Mouse (Mus musculus) MEL (cell line): ENCODE measurements around the gene Dll3. TPM values are rescaled to one million over a fixed set of nuclear protein-coding genes. Genes with fewer than 3 reads are reported as not detected.

ENCODE experiments used
- DNase-seq: peaks from one replicate; pipeline ENCODE4 v3.0.0; 2011; ENCODE audit warnings: low read depth, low spot score
- H3K27ac ChIP-seq: 2 replicates; pipeline ENCODE4 v1.5.1; 2012; ENCODE audit warnings: low read depth, mild to moderate bottlenecking, control low read depth, low read length, moderate library complexity; ENCODE audit not compliant: control insufficient read depth
- H3K27me3 ChIP-seq, 2 experiments: fragments of 150-350 bp in 1 of 2; sonication (generic) in 1 of 2; 2 replicates each; pipeline ENCODE4 v1.6.1; 2012; ENCODE audit warnings: low read length in 2 of 2, mild to moderate bottlenecking in 2 of 2, improper control_type of control experiment in 1 of 2, moderate library complexity in 1 of 2; ENCODE audit not compliant: insufficient read depth in 2 of 2, control insufficient read depth in 1 of 2
- H3K36me3 ChIP-seq, 2 experiments: 2 replicates each; pipeline ENCODE4 v1.6.1; 2012 to 2014; ENCODE audit warnings: low read length in 2 of 2, improper control_type of control experiment in 1 of 2, inconsistent platforms in 1 of 2, mild to moderate bottlenecking in 1 of 2; ENCODE audit not compliant: insufficient read depth in 2 of 2, control insufficient read depth in 1 of 2
- H3K4me1 ChIP-seq, 2 experiments: fragments of 150-350 bp in 1 of 2; sonication (generic) in 1 of 2; 2 replicates each; pipeline ENCODE4 v1.6.1; 2012; ENCODE audit warnings: low read length in 2 of 2, improper control_type of control experiment in 1 of 2, mild to moderate bottlenecking in 1 of 2; ENCODE audit not compliant: insufficient read depth in 2 of 2, control insufficient read depth in 1 of 2
- H3K4me3 ChIP-seq, 2 experiments: fragments of 150-350 bp in 1 of 2; sonication (generic) in 1 of 2; 2 replicates each; pipeline ENCODE4 v1.5.1; 2012; ENCODE audit warnings: low read depth in 2 of 2, low read length in 2 of 2, mild to moderate bottlenecking in 2 of 2, moderate library complexity in 2 of 2, control low read depth in 1 of 2, improper control_type of control experiment in 1 of 2; ENCODE audit not compliant: control insufficient read depth in 1 of 2, insufficient read depth in 1 of 2
- H3K79me2 ChIP-seq: 2 replicates; pipeline ENCODE4 v1.6.1; 2012; ENCODE audit warnings: mild to moderate bottlenecking, low read length, moderate library complexity; ENCODE audit not compliant: control insufficient read depth, poor library complexity, insufficient read depth
- H3K9ac ChIP-seq: 2 replicates; pipeline ENCODE4 v1.6.1; 2012; ENCODE audit warnings: low read depth, mild to moderate bottlenecking, control low read depth, low read length, moderate library complexity; ENCODE audit not compliant: control insufficient read depth, poor library complexity, severe bottlenecking
- H3K9me3 ChIP-seq: fragments of 150-350 bp; sonication (generic); replicated peaks from 2 replicates; pipeline ENCODE4 v1.6.1; 2012; ENCODE audit warnings: mild to moderate bottlenecking, low read length, improper control_type of control experiment, moderate library complexity; ENCODE audit not compliant: insufficient read depth
- BHLHE40 ChIP-seq: IDR thresholded peaks from 2 replicates; pipeline ENCODE4 v1.6.1; 2012; ENCODE audit warnings: low read depth, mild to moderate bottlenecking, inconsistent platforms, low read length, improper control_type of control experiment, borderline replicate concordance
- CHD1 ChIP-seq: IDR thresholded peaks from 2 replicates; pipeline ENCODE4 v1.6.1; 2012; ENCODE audit warnings: low read depth, mild to moderate bottlenecking, inconsistent platforms, low read length, improper control_type of control experiment
- CHD2 ChIP-seq: IDR thresholded peaks from 2 replicates; pipeline ENCODE4 v1.6.1; 2011; ENCODE audit warnings: low read length, improper control_type of control experiment
- CTCF ChIP-seq, 3 experiments: IDR thresholded peaks in 2 of 3; conservative IDR thresholded peaks in 1 of 3; 2 replicates each; pipeline ENCODE4 v1.5.1; 2011 to 2012; ENCODE audit warnings: low read length in 3 of 3, low read depth in 2 of 3, mild to moderate bottlenecking in 2 of 3, improper control_type of control experiment in 1 of 3, inconsistent platforms in 1 of 3, mixed read lengths in 1 of 3, moderate library complexity in 1 of 3; ENCODE audit not compliant: control insufficient read depth in 1 of 3, insufficient read depth in 1 of 3, poor library complexity in 1 of 3, severe bottlenecking in 1 of 3
- E2F4 ChIP-seq: IDR thresholded peaks from 2 replicates; pipeline ENCODE4 v1.6.1; 2011; ENCODE audit warnings: low read depth, low read length, improper control_type of control experiment, borderline replicate concordance
- ELF1 ChIP-seq: IDR thresholded peaks from 2 replicates; pipeline ENCODE4 v1.6.1; 2014; ENCODE audit warnings: low read depth, mild to moderate bottlenecking, inconsistent platforms, low read length, improper control_type of control experiment, moderate library complexity
- EP300 ChIP-seq, 2 experiments: IDR thresholded peaks; 2 replicates each; pipeline ENCODE4 v1.6.1; 2011; ENCODE audit warnings: improper control_type of control experiment in 2 of 2, low read length in 2 of 2, low read depth in 1 of 2, mild to moderate bottlenecking in 1 of 2
- ETS1 ChIP-seq: IDR thresholded peaks from 2 replicates; pipeline ENCODE4 v1.6.1; 2012; ENCODE audit warnings: low read depth, mild to moderate bottlenecking, inconsistent platforms, low read length, improper control_type of control experiment, moderate library complexity
- GATA1 ChIP-seq: IDR thresholded peaks from 2 replicates; pipeline ENCODE4 v1.6.1; 2011; ENCODE audit warnings: low read depth, low read length, improper control_type of control experiment
- HCFC1 ChIP-seq: IDR thresholded peaks from 2 replicates; pipeline ENCODE4 v1.6.1; 2012; ENCODE audit warnings: low read depth, mild to moderate bottlenecking, inconsistent platforms, low read length, improper control_type of control experiment, moderate library complexity
- KAT2A ChIP-seq: conservative IDR thresholded peaks from 2 replicates; pipeline ENCODE4 v1.6.1; 2012; ENCODE audit warnings: low read depth, low read length, improper control_type of control experiment, inconsistent platforms
- MAFK ChIP-seq: IDR thresholded peaks from 2 replicates; pipeline ENCODE4 v1.6.1; 2011; ENCODE audit warnings: low read depth, mild to moderate bottlenecking, low read length, improper control_type of control experiment, borderline replicate concordance
- MAX ChIP-seq: IDR thresholded peaks from 2 replicates; pipeline ENCODE4 v1.6.1; 2011; ENCODE audit warnings: low read length, improper control_type of control experiment
- MAZ ChIP-seq: IDR thresholded peaks from 2 replicates; pipeline ENCODE4 v1.6.1; 2012; ENCODE audit warnings: low read depth, mild to moderate bottlenecking, inconsistent platforms, low read length, improper control_type of control experiment
- MYC ChIP-seq: IDR thresholded peaks from 2 replicates; pipeline ENCODE4 v1.6.1; 2011; ENCODE audit warnings: low read depth, mild to moderate bottlenecking, low read length, improper control_type of control experiment, moderate library complexity
- NELFE ChIP-seq: IDR thresholded peaks from 2 replicates; pipeline ENCODE4 v1.6.1; 2011; ENCODE audit warnings: low read depth, low read length, improper control_type of control experiment
- NRF1 ChIP-seq: IDR thresholded peaks from 2 replicates; pipeline ENCODE4 v1.6.1; 2014; ENCODE audit warnings: low read depth, mild to moderate bottlenecking, inconsistent platforms, low read length, improper control_type of control experiment, moderate library complexity; ENCODE audit not compliant: poor library complexity, insufficient read depth, severe bottlenecking
- POLR2A ChIP-seq, 2 experiments: IDR thresholded peaks; 2 replicates each; pipeline ENCODE4 v1.6.1; 2011 to 2012; ENCODE audit warnings: low read length in 2 of 2, mild to moderate bottlenecking in 2 of 2, control low read depth in 1 of 2, improper control_type of control experiment in 1 of 2, low read depth in 1 of 2, moderate library complexity in 1 of 2; ENCODE audit not compliant: control insufficient read depth in 1 of 2, insufficient read depth in 1 of 2, poor library complexity in 1 of 2
- POLR2AphosphoS2 ChIP-seq: IDR thresholded peaks from 2 replicates; pipeline ENCODE4 v1.6.1; 2011; ENCODE audit warnings: low read length, improper control_type of control experiment
- POLR2AphosphoS5 ChIP-seq: IDR thresholded peaks from 2 replicates; pipeline ENCODE4 v1.6.1; 2012; ENCODE audit warnings: low read depth, borderline replicate concordance, mild to moderate bottlenecking, inconsistent platforms, low read length, moderate library complexity, mixed read lengths
- RAD21 ChIP-seq: IDR thresholded peaks from 2 replicates; pipeline ENCODE4 v1.6.1; 2011; ENCODE audit warnings: mild to moderate bottlenecking, low read depth, low read length, improper control_type of control experiment
- RCOR1 ChIP-seq: IDR thresholded peaks from 2 replicates; pipeline ENCODE4 v1.6.1; 2012; ENCODE audit warnings: low read depth, mild to moderate bottlenecking, inconsistent platforms, low read length, improper control_type of control experiment
- SIN3A ChIP-seq: IDR thresholded peaks from 2 replicates; pipeline ENCODE4 v1.6.1; 2012; ENCODE audit warnings: low read length, improper control_type of control experiment, inconsistent platforms
- TAL1 ChIP-seq: IDR thresholded peaks from 2 replicates; pipeline ENCODE4 v1.6.1; 2012; ENCODE audit warnings: mild to moderate bottlenecking, inconsistent platforms, low read length, moderate library complexity, mixed read lengths
- TBP ChIP-seq: IDR thresholded peaks from 2 replicates; pipeline ENCODE4 v1.8.0; 2011; ENCODE audit warnings: low read depth, low read length, improper control_type of control experiment
- UBTF ChIP-seq: IDR thresholded peaks from 2 replicates; pipeline ENCODE4 v1.6.1; 2012; ENCODE audit warnings: low read depth, mild to moderate bottlenecking, inconsistent platforms, low read length, improper control_type of control experiment, moderate library complexity, borderline replicate concordance; ENCODE audit not compliant: insufficient read depth
- USF2 ChIP-seq, 2 experiments: IDR thresholded peaks; 2 replicates each; pipeline ENCODE4 v1.6.1; 2011 to 2012; ENCODE audit warnings: improper control_type of control experiment in 2 of 2, low read length in 2 of 2, borderline replicate concordance in 1 of 2, inconsistent platforms in 1 of 2, low read depth in 1 of 2, mild to moderate bottlenecking in 1 of 2; ENCODE audit not compliant: insufficient read depth in 1 of 2
- ZC3H11A ChIP-seq: IDR thresholded peaks from 2 replicates; pipeline ENCODE4 v1.6.1; 2012; ENCODE audit warnings: low read depth, mild to moderate bottlenecking, inconsistent platforms, low read length, improper control_type of control experiment
- ZKSCAN1 ChIP-seq: IDR thresholded peaks from 2 replicates; pipeline ENCODE4 v1.6.1; 2012; ENCODE audit warnings: low read depth, mild to moderate bottlenecking, inconsistent platforms, low read length, improper control_type of control experiment, moderate library complexity
- ZMIZ1 ChIP-seq: IDR thresholded peaks from 2 replicates; pipeline ENCODE4 v1.6.1; 2012; ENCODE audit warnings: low read depth, mild to moderate bottlenecking, inconsistent platforms, low read length, improper control_type of control experiment, moderate library complexity
- polyA plus RNA-seq, 2 experiments: library from polyadenylated mRNA; stranded (reverse) in 1 of 2; unstranded in 1 of 2; fragments of >175 nt in 1 of 2; fragments of >200 nt in 1 of 2; gene quantifications; 2 replicates each; pipeline versions ENCODE4 v1.2.1 to v1.2.4; 2012; ENCODE audit warnings: low replicate concordance in 2 of 2, low read depth in 1 of 2; ENCODE audit not compliant: insufficient read length in 2 of 2, insufficient read depth in 1 of 2, missing spikeins in 1 of 2
- total RNA-seq: library from RNA; depleted of rRNA; stranded (reverse); fragments of 300-350 nt; gene quantifications from 2 replicates; pipeline ENCODE4 v1.2.3, GENCODE M21; 2012

Dll3 gene
- total and polyA plus RNA-seq, 3 experiments = 0.15 to 0.57 TPM; not detected in 1

- peaks cover 2 to 13% of the 10 kb centered on the region in 2 experiments; a peak in 3 of 4 replicates for H3K4me1 ChIP-seq
- H3K4me3 ChIP-seq = no peak overlapping the region
- H3K9me3 ChIP-seq = no peaks in the 10 kb centered on the region
- H3K9ac ChIP-seq = no peak overlapping the region
- no peaks in the 10 kb centered on the region for H3K79me2 ChIP-seq
- TF ChIP-seq ZMIZ1 (no peak), RCOR1 (no peak), E2F4 (no peak), POLR2AphosphoS5 (no peak), ZC3H11A (no peak), CHD1 (no peak), GATA1 (no peak), HCFC1 (no peak), CHD2 (no peak), POLR2A (IDR thresholded peaks at IDR 0.05; ENCODE audit: control insufficient read depth in 1 of 2, insufficient read depth in 1 of 2, low read depth in 1 of 2, low read length in 2 of 2, poor library complexity in 1 of 2) (no peak), KAT2A (no peak), RAD21 (no peak)
- peaks cover 0 to 11% of the 10 kb centered on the region in 2 experiments; a peak in 2 of 4 replicates for H3K36me3 ChIP-seq
- H3K27ac ChIP-seq = no peak overlapping the region
- no peaks in the 10 kb centered on the region for H3K27me3 ChIP-seq
- no peak for DNase-seq
Observed at GRCm38 (mm10) chr7:28265391-28265790, 36.6 kb downstream of the Dll3 start.

GRCm38 (mm10) chr7:28263786-28264185 is 38.3 kb downstream of the Dll3 start:
- H3K4me3 ChIP-seq = no peak overlapping the region
- no peaks in the 10 kb centered on the region for H3K9me3 ChIP-seq
- H3K27me3 ChIP-seq = no peaks in the 10 kb centered on the region
- no peak overlapping the region for H3K9ac ChIP-seq
- no peaks in the 10 kb centered on the region for H3K79me2 ChIP-seq
- peaks cover 0 to 11% of the 10 kb centered on the region in 2 experiments; a peak in 2 of 4 replicates for H3K36me3 ChIP-seq
- H3K27ac ChIP-seq = no peak overlapping the region
- peaks cover 2 to 13% of the 10 kb centered on the region in 2 experiments; a peak in 3 of 4 replicates for H3K4me1 ChIP-seq
- peak; percentile 90 for DNase-seq
- TF ChIP-seq POLR2A (IDR thresholded peaks at IDR 0.05; ENCODE audit: control insufficient read depth in 1 of 2, insufficient read depth in 1 of 2, low read depth in 1 of 2, low read length in 2 of 2, poor library complexity in 1 of 2) (no peak), TAL1 (no peak), CHD2 (no peak), POLR2AphosphoS5 (no peak), USF2 (IDR thresholded peaks at IDR 0.05; ENCODE audit: borderline replicate concordance in 1 of 2, insufficient read depth in 1 of 2, low read depth in 1 of 2, low read length in 2 of 2) (no peak), ZC3H11A (no peak), BHLHE40 (no peak), SIN3A (peak; percentile 98), EP300 (IDR thresholded peaks at IDR 0.05; ENCODE audit: low read depth in 1 of 2, low read length in 2 of 2) (no peak), ZKSCAN1 (no peak), POLR2AphosphoS2 (no peak), MAFK (no peak), MAZ (no peak), TBP (no peak), ETS1 (no peak), ELF1 (no peak), MAX (peak; percentile 64; the same call in 1 of the 2 replicates), MYC (no peak), RCOR1 (0 out of 2 replicates have a peak, but pooled peaks have one; percentile 19), UBTF (no peak), ZMIZ1 (no peak), CTCF (IDR thresholded peaks at IDR 0.05 in 2 of 3, conservative IDR thresholded peaks at IDR 0.05 in 1 of 3; ENCODE audit: control insufficient read depth in 1 of 3, insufficient read depth in 1 of 3, low read depth in 2 of 3, low read length in 3 of 3, poor library complexity in 1 of 3, severe bottlenecking in 1 of 3) (0 out of 6 replicates have a peak, but pooled peaks of 1 of the 3 experiments have one; percentile 3), NRF1 (no peak), HCFC1 (peak; percentile 53; the same call in 1 of the 2 replicates), NELFE (no peak), GATA1 (no peak)
